Mouse (Mus musculus): ENCODE measurements at regions not wholly inside any gene's neighbourhood (a gene's known extent, or its start where the extent isn't known, plus 50 kb on each side); places are given as distances from the start of the nearest gene placed in this dataset.

- ChIA-PET POLR2A (no interaction called here), CTCF (no interaction called here)
These were observed 200.6 kb downstream of the Chm start for GRCm38 (mm10) chrX:112984668-112985067.

- ChIA-PET POLR2A (no interaction called here), CTCF (no interaction called here)
These were observed 201.2 kb downstream of the Chm start for GRCm38 (mm10) chrX:112984073-112984472.

GRCm38 (mm10) chrX:112978583-112978982 lies 206.7 kb downstream of the Chm start:
- POLR2A ChIA-PET: no interaction called here
- CTCF ChIA-PET: interaction anchor here in 1 of 4 experiments (0.7 kb wide), 1 partner anchor 558 kb away, joined by 19 read pairs; no protein-coding TSS in a partner anchor

GRCm38 (mm10) chrX:112964093-112964492 lies 221.2 kb downstream of the Chm start:
- POLR2A ChIA-PET: no interaction called here
- CTCF ChIA-PET: no interaction called here

- ChIA-PET CTCF (no interaction called here), POLR2A (no interaction called here)
These were observed 235.5 kb downstream of the Chm start for GRCm38 (mm10) chrX:112949792-112950191.

- POLR2A ChIA-PET: no interaction called here
- CTCF ChIA-PET: no interaction called here
These were observed 237.8 kb downstream of the Chm start for GRCm38 (mm10) chrX:112947521-112947920.

GRCm38 (mm10) chrX:112925542-112926182 lies 227.2 kb upstream of the Pof1b start:
- ChIA-PET CTCF (no interaction called here), POLR2A (interaction anchor here in 1 of 4 experiments (0.6 kb wide), 1 partner anchor 206 kb away, joined by 3 read pairs; no protein-coding TSS in a partner anchor)

- ChIA-PET CTCF (interaction anchor here in 1 of 4 experiments (0.6 kb wide), 1 partner anchor 481 kb away, joined by 3 read pairs; no protein-coding TSS in a partner anchor), POLR2A (no interaction called here)
These were observed 205.4 kb upstream of the Pof1b start for GRCm38 (mm10) chrX:112903631-112904410.

GRCm38 (mm10) chrX:112886539-112886938 lies 188.1 kb upstream of the Pof1b start:
- CTCF ChIA-PET: no interaction called here

More at GRCm38 (mm10) chrX:112886539-112886938, 188.1 kb upstream of the Pof1b start:
- POLR2A ChIA-PET: no interaction called here

All from embryonic stem cell, embryonic (primary cell).